Mouse (Mus musculus) cortical plate, adult 2 months (tissue): ENCODE data around the gene Cd86. TPM values are rescaled to one million over a fixed set of nuclear protein-coding genes. Genes with fewer than 3 reads are reported as not detected.

Experiments used
- H3K27ac ChIP-seq: fragments of 200-500 bp; 2 replicates; pipeline ENCODE4 v1.5.1; 2012; ENCODE audit warnings: low read length, control low read depth, inconsistent platforms; ENCODE audit not compliant: insufficient read depth
- H3K4me1 ChIP-seq: fragments of 200-500 bp; 2 replicates; pipeline ENCODE4 v1.6.1; 2011; ENCODE audit warnings: low read length; ENCODE audit not compliant: control insufficient read depth, insufficient read depth
- H3K4me3 ChIP-seq: fragments of 200-500 bp; 2 replicates; pipeline ENCODE4 v1.5.1; 2011; ENCODE audit warnings: mild to moderate bottlenecking, low read length, control low read depth; ENCODE audit not compliant: insufficient read depth
- CTCF ChIP-seq: fragments of 200-500 bp; IDR thresholded peaks from 2 replicates; pipeline ENCODE4 v1.5.1; 2011; ENCODE audit warnings: mild to moderate bottlenecking, control low read depth, low read length; ENCODE audit not compliant: insufficient read depth; ENCODE audit errors: extremely low read depth
- POLR2A ChIP-seq: fragments of 200-500 bp; IDR thresholded peaks from 2 replicates; pipeline ENCODE4 v1.6.1; 2011; ENCODE audit warnings: mild to moderate bottlenecking, low read length, control low read depth; ENCODE audit not compliant: insufficient read depth; ENCODE audit errors: extremely low read depth
- polyA plus RNA-seq: library from polyadenylated mRNA; depleted of rRNA; stranded (reverse); fragments of >200 nt; gene quantifications from 2 replicates; pipeline ENCODE4 v1.2.3, GENCODE M21; 2012; rRNA removed

Gene Cd86
- polyA plus RNA-seq, 1 experiment = 3.2 TPM

- Histone ChIP-seq H3K27ac (no peak overlapping the region), H3K4me1 (no peaks in the 10 kb centered on the region), H3K4me3 (no peak overlapping the region)
- TF ChIP-seq CTCF (no peak), POLR2A (no peak)
Observed at GRCm38 (mm10) chr16:36555672-36556165, 110.2 kb downstream of the Cd86 start.

Other genes with a start within 250 kb of the Cd86 start
- gene Stfa3, start 210.7 kb downstream of the Cd86 start, polyA plus RNA-seq = not detected in 2 replicates
- 0.31 and 0.32 TPM in 2 replicates for gene Casr, start 103.9 kb downstream of the Cd86 start, polyA plus RNA-seq
- gene Ildr1, start 27.9 kb upstream of the Cd86 start, polyA plus RNA-seq = 0.36 and 0.42 TPM in 2 replicates
- 35.9 and 39.5 TPM in 2 replicates for gene Slc15a2, start 118.9 kb upstream of the Cd86 start, polyA plus RNA-seq
- gene Iqcb1, start 162.3 kb upstream of the Cd86 start, polyA plus RNA-seq = 28.9 and 34.6 TPM in 2 replicates
- gene Eaf2, start 208.9 kb upstream of the Cd86 start, polyA plus RNA-seq = 1.3 and 1.4 TPM in 2 replicates
- 56.0 and 63.5 TPM in 2 replicates for gene Golgb1, start 209.1 kb upstream of the Cd86 start, polyA plus RNA-seq